Mouse (Mus musculus) layer of hippocampus, adult 9-11 months (tissue): ENCODE measurements at regions not wholly inside any gene's neighbourhood (a gene's known extent, or its start where the extent isn't known, plus 50 kb on each side); places are given as distances from the start of the nearest gene placed in this dataset.

Experiments used
- DNase-seq: peaks from one replicate; pipeline ENCODE4 v3.0.0; 2022

- DNase-seq, result no peak
Measured at GRCm38 (mm10) chr15:60762071-60762470, 91.5 kb downstream of the Fam84b start.

- peak; percentile 58 for DNase-seq
Measured at GRCm38 (mm10) chr15:60760015-60760437, 93.6 kb downstream of the Fam84b start.

- DNase-seq, result peak; percentile 55
Measured at GRCm38 (mm10) chr15:60754246-60754645, 99.3 kb downstream of the Fam84b start.

- DNase-seq, result no peak
Measured at GRCm38 (mm10) chr15:60739598-60739997, 114.0 kb downstream of the Fam84b start.

GRCm38 (mm10) chr15:60738258-60738657, 115.3 kb downstream of the Fam84b start:
- DNase-seq, result no peak

GRCm38 (mm10) chr15:60732416-60732815, 121.2 kb downstream of the Fam84b start:
- DNase-seq, result no peak

GRCm38 (mm10) chr15:60728754-60729153, 124.8 kb downstream of the Fam84b start:
- no peak for DNase-seq

- DNase-seq, result no peak
Measured at GRCm38 (mm10) chr15:60728337-60728736, 125.2 kb downstream of the Fam84b start.

GRCm38 (mm10) chr15:60719332-60719731, 134.2 kb downstream of the Fam84b start:
- DNase-seq, result no peak

- DNase-seq, result no peak
Measured at GRCm38 (mm10) chr15:60708678-60709077, 144.9 kb downstream of the Fam84b start.

GRCm38 (mm10) chr15:60706009-60706408, 147.6 kb downstream of the Fam84b start:
- DNase-seq, result peak; percentile 65

- DNase-seq, result peak; percentile 36
Measured at GRCm38 (mm10) chr15:60701273-60701672, 152.3 kb downstream of the Fam84b start.

GRCm38 (mm10) chr15:60694746-60695145, 158.8 kb downstream of the Fam84b start:
- DNase-seq, result peak; percentile 52

GRCm38 (mm10) chr15:60693751-60694500, 159.7 kb downstream of the Fam84b start:
- DNase-seq, result peak; percentile 58

GRCm38 (mm10) chr15:60692718-60693597, 160.6 kb downstream of the Fam84b start:
- peak; percentile 21 for DNase-seq

- no peak for DNase-seq
Measured at GRCm38 (mm10) chr15:60692149-60692548, 161.4 kb downstream of the Fam84b start.

GRCm38 (mm10) chr15:60677397-60677796, 176.2 kb downstream of the Fam84b start:
- no peak for DNase-seq

- DNase-seq, result peak; percentile 11
Measured at GRCm38 (mm10) chr15:60657572-60657971, 196.0 kb downstream of the Fam84b start.

GRCm38 (mm10) chr15:60655113-60655512, 198.5 kb downstream of the Fam84b start:
- no peak for DNase-seq

- no peak for DNase-seq
Measured at GRCm38 (mm10) chr15:60649252-60649651, 204.3 kb downstream of the Fam84b start.

GRCm38 (mm10) chr15:60641770-60642169, 211.8 kb downstream of the Fam84b start:
- DNase-seq, result no peak

GRCm38 (mm10) chr15:60633457-60633850, 220.1 kb downstream of the Fam84b start:
- DNase-seq, result no peak

- DNase-seq, result peak; percentile 4
Measured at GRCm38 (mm10) chr15:60632789-60633456, 220.7 kb downstream of the Fam84b start.
